Mouse (Mus musculus) left cerebral cortex, adult 11 months (tissue): ENCODE results near the gene Crebbp.

Source experiments
- DNase-seq: peaks from one replicate; pipeline ENCODE4 v3.0.0; 2022; ENCODE audit warnings: low spot score

The Crebbp gene

GRCm38 (mm10) chr16:4045524-4045923 lies 168.3 kb downstream of the Crebbp start:
- DNase-seq, result no peak

GRCm38 (mm10) chr16:4044093-4044492 lies 169.7 kb downstream of the Crebbp start:
- no peak for DNase-seq

GRCm38 (mm10) chr16:4041646-4042045 lies 172.2 kb downstream of the Crebbp start:
- no peak for DNase-seq

- no peak for DNase-seq
Observed at GRCm38 (mm10) chr16:4040206-4040605, 173.6 kb downstream of the Crebbp start.

- DNase-seq, result no peak
Observed at GRCm38 (mm10) chr16:4037690-4038089, 176.1 kb downstream of the Crebbp start.

GRCm38 (mm10) chr16:4036807-4037206 lies 177.0 kb downstream of the Crebbp start, which contains the start of gene Dnase1:
Dnase1 (plus strand) TSS chr16:4036942.
- no peak for DNase-seq

GRCm38 (mm10) chr16:4035575-4035974 lies 178.2 kb downstream of the Crebbp start:
- DNase-seq, result no peak

- DNase-seq, result no peak
Observed at GRCm38 (mm10) chr16:4034476-4034875, 179.3 kb downstream of the Crebbp start.

GRCm38 (mm10) chr16:4033971-4034370 lies 179.8 kb downstream of the Crebbp start:
- no peak for DNase-seq

- no peak for DNase-seq
Observed at GRCm38 (mm10) chr16:4032341-4032748, 181.5 kb downstream of the Crebbp start.

- no peak for DNase-seq
Observed at GRCm38 (mm10) chr16:4031441-4032274, 182.1 kb downstream of the Crebbp start.
